Mouse (Mus musculus): ENCODE measurements around the gene Slc9a9. TPM values are rescaled to one million over a fixed set of nuclear protein-coding genes. Genes with fewer than 3 reads are reported as not detected.

Gene Slc9a9
- polyA plus RNA-seq, 1 experiment = 16.0 TPM

DNA sequence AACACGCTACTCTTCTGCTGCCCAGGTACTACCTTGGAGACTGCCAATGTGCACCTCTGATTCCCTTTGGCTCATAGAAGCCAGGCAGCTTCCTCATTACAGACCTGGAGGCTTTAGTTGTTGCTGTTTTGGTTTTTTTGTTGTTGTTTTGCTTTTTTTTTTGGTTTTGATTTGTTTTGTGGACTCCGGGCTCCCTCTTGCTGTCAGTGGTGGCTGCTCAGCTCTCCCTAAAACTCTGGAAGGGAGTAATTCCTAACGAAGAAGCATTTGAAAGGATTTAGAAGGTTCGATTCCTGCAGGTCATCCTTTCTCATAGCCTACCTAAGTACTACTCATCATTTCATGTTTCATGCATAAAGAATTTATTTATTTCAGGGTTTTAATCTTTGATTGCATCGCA is 42.4 kb downstream of the Slc9a9 start:
- Histone ChIP-seq H3K4me3 (ENCODE audit: insufficient read depth, low read length) (no peak overlapping the region), H3K4me1 (ENCODE audit: control insufficient read depth, insufficient read depth, low read length) (no peaks in the 10 kb centered on the region), H3K27ac (ENCODE audit: insufficient read depth, low read length) (no peak overlapping the region)
- TF ChIP-seq CTCF (IDR thresholded peaks at IDR 0.05; ENCODE audit: extremely low read depth, insufficient read depth, low read length) (0 out of 2 replicates have a peak, but pooled peaks have one; percentile 12), POLR2A (IDR thresholded peaks at IDR 0.05; ENCODE audit: extremely low read depth, insufficient read depth, low read length) (no peak)

DNA sequence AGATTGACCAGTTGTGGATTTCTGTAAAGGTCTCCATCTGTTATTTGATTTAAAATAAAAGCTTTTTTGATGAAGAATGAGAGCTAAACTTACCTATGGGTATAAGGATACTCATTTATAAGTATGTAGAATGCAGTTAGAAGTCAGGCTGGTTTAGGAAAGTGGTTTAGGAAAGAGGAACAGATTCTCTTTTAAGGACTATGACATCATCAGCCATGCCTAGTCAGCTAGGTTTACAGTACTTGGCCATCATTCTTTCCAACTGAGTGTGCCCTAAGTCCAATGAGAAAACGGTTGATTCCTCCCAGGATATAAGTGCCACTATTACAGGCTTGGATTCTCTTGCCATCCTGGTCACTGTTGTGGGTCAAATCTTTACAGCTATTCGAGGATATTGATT is 47.0 kb downstream of the Slc9a9 start:
- TF ChIP-seq CTCF (IDR thresholded peaks at IDR 0.05; ENCODE audit: extremely low read depth, insufficient read depth, low read length) (no peak), POLR2A (IDR thresholded peaks at IDR 0.05; ENCODE audit: extremely low read depth, insufficient read depth, low read length) (no peak)
- Histone ChIP-seq H3K4me1 (ENCODE audit: control insufficient read depth, insufficient read depth, low read length) (no peaks in the 10 kb centered on the region), H3K4me3 (ENCODE audit: insufficient read depth, low read length) (no peak overlapping the region), H3K27ac (ENCODE audit: insufficient read depth, low read length) (no peak overlapping the region)

DNA sequence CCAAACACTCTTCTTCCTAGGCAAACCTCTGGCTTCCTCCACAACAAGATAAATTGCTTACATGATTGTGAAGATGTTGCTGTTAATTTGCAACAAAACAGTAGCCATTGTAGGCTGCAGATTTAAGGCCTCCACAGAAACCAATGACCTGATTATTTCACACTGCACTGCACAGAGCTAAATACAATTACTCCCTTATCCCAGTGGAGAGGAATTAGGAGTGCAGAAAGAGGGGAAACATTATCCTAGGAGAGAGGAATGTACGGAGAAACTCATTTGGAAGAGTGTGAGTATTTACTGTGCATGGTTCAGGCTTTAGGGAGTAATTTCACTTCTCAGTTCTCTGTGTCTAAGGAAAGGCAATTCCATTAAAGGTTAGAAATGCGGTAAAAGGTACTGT is 53.9 kb downstream of the Slc9a9 start:
- no peak for TF ChIP-seq CTCF (IDR thresholded peaks at IDR 0.05; ENCODE audit: extremely low read depth, insufficient read depth, low read length)
- TF ChIP-seq POLR2A (IDR thresholded peaks at IDR 0.05; ENCODE audit: extremely low read depth, insufficient read depth, low read length) = no peak
- no peak overlapping the region for H3K4me3 ChIP-seq (ENCODE audit: insufficient read depth, low read length)
- no peaks in the 10 kb centered on the region for H3K4me1 ChIP-seq (ENCODE audit: control insufficient read depth, insufficient read depth, low read length)
- H3K27ac ChIP-seq (ENCODE audit: insufficient read depth, low read length) = no peak overlapping the region

DNA sequence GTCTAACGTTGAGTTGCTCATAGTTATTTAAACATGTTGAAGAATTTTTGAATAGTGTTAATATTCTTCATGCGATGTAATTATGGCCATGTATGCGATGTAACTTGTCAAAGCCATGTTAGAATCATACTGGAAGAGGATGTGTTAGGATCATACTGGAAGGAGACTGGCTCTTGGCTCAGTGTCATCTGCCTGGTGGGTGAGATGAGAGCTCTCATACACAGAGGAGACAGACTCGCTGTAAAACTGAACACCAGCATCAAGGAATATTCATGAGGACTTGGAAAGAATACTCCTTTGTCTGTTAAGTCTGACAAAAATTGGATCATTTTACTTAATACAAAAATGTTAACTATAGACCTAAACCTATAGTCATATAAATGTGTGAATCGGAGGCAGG is 55.4 kb downstream of the Slc9a9 start:
- no peak overlapping the region for H3K4me3 ChIP-seq (ENCODE audit: insufficient read depth, low read length)

DNA sequence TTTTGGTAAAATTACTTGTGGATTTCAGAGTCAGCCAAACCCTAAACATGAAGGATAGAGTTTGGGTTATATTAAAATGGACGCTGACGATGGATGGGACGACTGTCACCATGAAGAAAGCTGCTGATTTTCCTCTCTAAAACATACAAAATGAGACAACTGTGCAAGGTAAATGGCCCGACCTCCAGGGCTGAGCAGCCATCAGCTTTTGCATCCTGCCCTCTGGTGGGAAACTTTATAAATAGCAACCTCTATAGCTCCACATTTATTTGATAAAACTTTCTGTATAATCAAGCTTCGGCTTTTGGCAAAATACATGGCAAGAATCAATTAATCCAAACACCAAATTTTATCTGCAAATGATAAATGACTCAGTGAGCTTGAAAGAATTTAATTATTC is 57.7 kb downstream of the Slc9a9 start:
- Histone ChIP-seq H3K4me3 (ENCODE audit: insufficient read depth, low read length) (no peak overlapping the region), H3K4me1 (ENCODE audit: control insufficient read depth, insufficient read depth, low read length) (no peaks in the 10 kb centered on the region), H3K27ac (ENCODE audit: insufficient read depth, low read length) (no peak overlapping the region)
- TF ChIP-seq POLR2A (IDR thresholded peaks at IDR 0.05; ENCODE audit: extremely low read depth, insufficient read depth, low read length) (no peak), CTCF (IDR thresholded peaks at IDR 0.05; ENCODE audit: extremely low read depth, insufficient read depth, low read length) (peak; percentile 42)

More for the DNA sequence above, 55.4 kb downstream of the Slc9a9 start:
- H3K4me1 ChIP-seq (ENCODE audit: control insufficient read depth, insufficient read depth, low read length) = no peaks in the 10 kb centered on the region
- TF ChIP-seq CTCF (IDR thresholded peaks at IDR 0.05; ENCODE audit: extremely low read depth, insufficient read depth, low read length) = no peak
- no peak overlapping the region for H3K27ac ChIP-seq (ENCODE audit: insufficient read depth, low read length)

DNA sequence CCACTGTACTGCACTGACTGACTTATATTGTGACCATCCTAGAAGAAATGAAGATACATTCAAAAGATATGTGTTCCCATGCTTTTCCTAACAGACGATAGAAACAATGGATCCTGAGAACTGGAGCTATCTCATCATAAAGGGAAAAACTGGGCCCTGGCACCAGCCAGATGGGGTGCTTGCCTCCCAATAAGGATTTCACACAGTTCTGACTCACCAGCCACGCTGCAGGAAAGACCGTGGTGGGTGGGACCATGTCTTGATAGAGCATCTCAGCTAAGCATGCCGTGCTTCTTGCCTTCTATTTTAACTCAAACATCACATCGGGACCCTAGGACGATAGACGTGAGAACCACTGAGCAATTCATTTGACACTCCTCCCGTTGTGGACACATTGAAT is 60.7 kb downstream of the Slc9a9 start:
- Histone ChIP-seq H3K4me3 (ENCODE audit: insufficient read depth, low read length) (no peak overlapping the region), H3K4me1 (ENCODE audit: control insufficient read depth, insufficient read depth, low read length) (no peaks in the 10 kb centered on the region), H3K27ac (ENCODE audit: insufficient read depth, low read length) (no peak overlapping the region)
- TF ChIP-seq CTCF (IDR thresholded peaks at IDR 0.05; ENCODE audit: extremely low read depth, insufficient read depth, low read length) (no peak), POLR2A (IDR thresholded peaks at IDR 0.05; ENCODE audit: extremely low read depth, insufficient read depth, low read length) (no peak)

DNA sequence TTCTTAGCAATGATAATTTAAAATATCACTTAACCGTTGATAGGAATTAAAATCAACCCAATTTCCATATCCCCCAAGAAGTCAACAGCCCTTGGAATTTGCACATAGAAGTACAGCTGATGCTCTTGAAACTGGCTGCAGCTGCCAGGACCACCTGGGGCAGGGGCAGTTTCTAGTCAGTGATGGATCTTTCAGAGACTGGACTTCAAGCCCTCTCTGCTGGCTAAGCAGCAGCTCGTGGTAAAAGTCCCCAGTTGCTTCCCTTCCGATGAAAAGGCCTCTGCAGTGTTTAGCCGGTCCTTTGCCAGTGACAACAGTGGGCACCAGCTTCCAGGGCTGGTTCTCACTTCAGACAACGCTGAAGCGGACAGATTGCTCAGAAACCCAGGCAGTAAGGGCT is 62.4 kb downstream of the Slc9a9 start:
- TF ChIP-seq CTCF (IDR thresholded peaks at IDR 0.05; ENCODE audit: extremely low read depth, insufficient read depth, low read length) (no peak), POLR2A (IDR thresholded peaks at IDR 0.05; ENCODE audit: extremely low read depth, insufficient read depth, low read length) (no peak)
- H3K27ac ChIP-seq (ENCODE audit: insufficient read depth, low read length) = no peak overlapping the region
- H3K4me1 ChIP-seq (ENCODE audit: control insufficient read depth, insufficient read depth, low read length) = no peaks in the 10 kb centered on the region
- H3K4me3 ChIP-seq (ENCODE audit: insufficient read depth, low read length) = no peak overlapping the region

DNA sequence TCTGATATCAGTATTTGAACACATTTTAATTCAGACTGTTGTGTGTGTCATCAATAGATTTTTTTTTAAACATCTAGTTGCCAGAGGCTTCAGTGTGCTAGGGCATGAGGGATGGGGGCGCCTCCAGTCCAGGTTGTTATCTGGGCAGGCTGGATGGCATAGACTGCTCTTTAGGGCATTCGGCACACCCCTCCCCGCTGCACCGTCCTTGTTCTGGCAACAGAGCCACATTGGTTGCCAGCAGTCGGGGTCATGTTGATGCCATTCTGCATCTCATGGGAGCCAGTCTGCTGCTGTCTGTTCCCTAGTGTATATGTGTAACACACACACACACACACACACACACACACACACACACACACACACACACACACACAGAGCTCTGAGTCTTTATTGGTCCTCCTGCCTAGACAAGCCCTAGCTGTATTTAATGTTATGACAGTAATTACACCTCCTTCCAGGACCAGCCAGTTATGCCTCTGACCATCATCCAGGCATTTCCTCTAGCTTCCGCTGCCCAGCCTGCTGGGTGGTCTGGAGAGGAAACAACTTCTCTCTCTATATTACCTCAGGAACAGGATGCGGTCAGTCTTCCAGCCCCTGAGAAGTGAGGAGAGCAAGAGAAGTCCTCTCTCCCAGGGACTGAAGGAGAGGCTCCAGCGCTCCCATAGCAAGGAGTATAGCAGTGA is 63.0 kb downstream of the Slc9a9 start:
- Histone ChIP-seq H3K27ac (ENCODE audit: insufficient read depth, low read length) (no peak overlapping the region), H3K4me3 (ENCODE audit: insufficient read depth, low read length) (no peak overlapping the region), H3K4me1 (ENCODE audit: control insufficient read depth, insufficient read depth, low read length) (no peaks in the 10 kb centered on the region)
- TF ChIP-seq CTCF (IDR thresholded peaks at IDR 0.05; ENCODE audit: extremely low read depth, insufficient read depth, low read length) = no peak
- TF ChIP-seq POLR2A (IDR thresholded peaks at IDR 0.05; ENCODE audit: extremely low read depth, insufficient read depth, low read length) = no peak

DNA sequence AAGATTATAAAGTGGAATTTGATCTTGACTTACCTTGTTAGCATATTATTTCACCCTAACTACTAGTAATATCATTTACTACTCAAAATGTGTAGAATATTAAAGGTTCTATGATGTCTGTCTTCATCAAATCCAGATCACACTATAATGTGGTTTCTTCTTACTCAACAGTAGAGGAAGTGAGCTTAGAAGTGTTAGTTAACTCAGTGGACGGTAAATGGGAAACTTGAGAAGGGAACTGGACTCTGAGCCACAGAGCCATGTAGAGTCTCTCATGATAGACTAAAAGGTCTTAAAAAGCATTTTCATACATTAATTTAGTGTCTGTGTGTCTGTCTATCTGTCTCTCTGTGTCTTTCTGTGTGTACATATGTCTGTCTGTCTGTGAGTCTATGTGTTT is 64.6 kb downstream of the Slc9a9 start:
- Histone ChIP-seq H3K4me1 (ENCODE audit: control insufficient read depth, insufficient read depth, low read length) (no peaks in the 10 kb centered on the region; the same call in 1 of the 2 replicates), H3K27ac (ENCODE audit: insufficient read depth, low read length) (no peak overlapping the region), H3K4me3 (ENCODE audit: insufficient read depth, low read length) (no peak overlapping the region)
- no peak for TF ChIP-seq POLR2A (IDR thresholded peaks at IDR 0.05; ENCODE audit: extremely low read depth, insufficient read depth, low read length)
- no peak for TF ChIP-seq CTCF (IDR thresholded peaks at IDR 0.05; ENCODE audit: extremely low read depth, insufficient read depth, low read length)

DNA sequence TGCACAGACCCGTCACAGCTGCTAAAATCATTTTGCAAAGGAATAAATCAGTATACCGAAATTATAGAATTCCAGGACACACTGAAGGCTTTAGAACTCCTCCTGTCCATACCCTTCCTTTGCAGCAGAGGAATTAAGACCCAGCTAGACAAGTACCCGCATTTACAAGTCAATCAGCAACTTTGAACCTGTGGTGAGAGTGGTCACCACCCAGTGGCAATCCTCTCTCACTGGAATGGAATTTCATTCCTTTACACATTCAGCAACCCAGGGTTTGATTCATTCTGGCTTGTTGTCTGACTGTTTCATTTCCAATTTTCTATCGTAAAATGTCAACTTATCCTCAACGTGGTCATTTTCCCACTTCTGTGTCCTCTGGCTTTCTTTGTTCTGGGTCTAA is 67.5 kb downstream of the Slc9a9 start:
- Histone ChIP-seq H3K27ac (ENCODE audit: insufficient read depth, low read length) (no peak overlapping the region), H3K4me3 (ENCODE audit: insufficient read depth, low read length) (no peak overlapping the region), H3K4me1 (ENCODE audit: control insufficient read depth, insufficient read depth, low read length) (no peaks in the 10 kb centered on the region; the same call in 1 of the 2 replicates)
- no peak for TF ChIP-seq CTCF (IDR thresholded peaks at IDR 0.05; ENCODE audit: extremely low read depth, insufficient read depth, low read length)
- no peak for TF ChIP-seq POLR2A (IDR thresholded peaks at IDR 0.05; ENCODE audit: extremely low read depth, insufficient read depth, low read length)
